Mouse (Mus musculus) layer of hippocampus, adult 9-11 months (tissue): ENCODE results near the gene Hsd11b2.

Experiments
- DNase-seq: peaks from one replicate; pipeline ENCODE4 v3.0.0; 2022

Hsd11b2 gene

GRCm38 (mm10) chr8:105565401-105565881 is 46.9 kb downstream of the Hsd11b2 start:
- no peak for DNase-seq

GRCm38 (mm10) chr8:105565952-105566702 is 47.6 kb downstream of the Hsd11b2 start, which contains the start of gene Atp6v0d1:
Gene Atp6v0d1, minus strand, starts transcription at chr8:105566047.
- peak; percentile 100 for DNase-seq

GRCm38 (mm10) chr8:105566703-105567595 is 48.4 kb downstream of the Hsd11b2 start:
- no peak for DNase-seq

- DNase-seq: no peak
These were observed 53.3 kb downstream of the Hsd11b2 start for GRCm38 (mm10) chr8:105571810-105572209.

- DNase-seq: no peak
These were observed 54.9 kb downstream of the Hsd11b2 start for GRCm38 (mm10) chr8:105573427-105573826.
